ENCODE assay signal across 17 mouse cellular contexts in genomic region chr10:118811945-118812344, GRCm38 (mm10). TPM values are rescaled to one million over a fixed set of nuclear protein-coding genes. Genes with fewer than 3 reads are reported as not detected.
DNase-seq lines count a peak whose midpoint lies in the region; ATAC-seq and TF ChIP-seq lines count a peak whose summit lies in the region.
"Had no signal": no experiment of that assay in that cellular context is flagged by ENCODE, and none has a peak within 500 bp of the region (broad histone marks: within the 10 kb centered on the region; RNA-seq: fewer than 3 reads in every experiment).

No protein-coding gene starts in this region.

- no peak overlapping the region for H3K4me3 ChIP-seq in heart, adult 2 months
- no peak overlapping the region for H3K4me3 ChIP-seq in liver, postnatal 0 days (ENCODE audit: low read depth, low read length)
- no peak overlapping the region for H3K4me3 ChIP-seq in liver, embryonic 12.5 days
- H3K4me3 ChIP-seq in bone marrow macrophage, adult 2 months (ENCODE audit: insufficient read depth, low read length), result peak overlapping the region; percentile 16
- H3K4me3 ChIP-seq: heart, embryonic 10.5 days; limb, embryonic 15.5 days had no signal

- H3K4me1 ChIP-seq in heart, adult 2 months (ENCODE audit: control insufficient read depth, insufficient read depth, low read length), result peaks cover 5% of the 10 kb centered on the region
- peaks cover 10% of the 10 kb centered on the region; the same call in 1 of the 2 replicates for H3K4me1 ChIP-seq in liver, postnatal 0 days (ENCODE audit: insufficient read depth)
- H3K4me1 ChIP-seq in liver, embryonic 12.5 days, result peaks cover 17% of the 10 kb centered on the region; the same call in 1 of the 2 replicates
- H3K4me1 ChIP-seq in bone marrow macrophage, adult 2 months (ENCODE audit: control insufficient read depth, insufficient read depth, low read length), result peaks cover 21% of the 10 kb centered on the region

- ATAC-seq in liver, postnatal 0 days, result no peak
- no peak for ATAC-seq in liver, embryonic 12.5 days
- ATAC-seq in megakaryocyte, adult 5-6 weeks (ENCODE audit: poor library complexity, severe bottlenecking), result peak; percentile 50
- ATAC-seq: activated CD4-positive, CD25-positive, alpha-beta regulatory T cell, adult 4 months; hindbrain, embryonic 16.5 days; midbrain, embryonic 16.5 days had no signal

- H3K27ac ChIP-seq in heart, adult 2 months, result peak overlapping the region; percentile 9; the same call in 1 of the 2 replicates
- peak overlapping the region; percentile 3; the same call in 1 of the 2 replicates for H3K27ac ChIP-seq in liver, postnatal 0 days (ENCODE audit: low read depth)
- no peak overlapping the region for H3K27ac ChIP-seq in liver, embryonic 12.5 days
- peak overlapping the region; percentile 65 for H3K27ac ChIP-seq in bone marrow macrophage, adult 2 months (ENCODE audit: insufficient read depth, low read depth, low read length)
- H3K27ac ChIP-seq: limb, embryonic 15.5 days had no signal

- no peaks in the 10 kb centered on the region for H3K9me3 ChIP-seq in liver, postnatal 0 days (ENCODE audit: low read length)
- H3K9me3 ChIP-seq in liver, embryonic 12.5 days (replicated peaks), result no peaks in the 10 kb centered on the region
- H3K9me3 ChIP-seq: heart, embryonic 10.5 days; limb, embryonic 15.5 days had no signal

- no peaks in the 10 kb centered on the region for H3K79me2 ChIP-seq in heart, adult 2 months (replicated peaks; ENCODE audit: control insufficient read depth, insufficient read depth, low read length)

- no peak overlapping the region for H3K9ac ChIP-seq in heart, adult 2 months (ENCODE audit: low read depth, low read length)
- no peak overlapping the region for H3K9ac ChIP-seq in liver, postnatal 0 days (replicated peaks)
- H3K9ac ChIP-seq in liver, embryonic 12.5 days, result no peak overlapping the region
- H3K9ac ChIP-seq: limb, embryonic 15.5 days had no signal

- DNase-seq in heart, adult 2 months, result no peak
- DNase-seq in heart, adult 9 months (ENCODE audit: low spot score in 2 of 2), result no peak
- no peak for DNase-seq in liver, postnatal 0 days
- DNase-seq in thymus, postnatal 25 days, result no peak
- DNase-seq: adrenal gland, postnatal 10 days; cerebellum, adult 18-20 months; cerebellum, postnatal 25 days; thymus, postnatal 14 days had no signal

- no peak overlapping the region for H3K4me2 ChIP-seq in liver, postnatal 0 days (ENCODE audit: low read depth, low read length)
- no peak overlapping the region for H3K4me2 ChIP-seq in liver, embryonic 12.5 days
- H3K4me2 ChIP-seq: limb, embryonic 15.5 days had no signal

- no peaks in the 10 kb centered on the region for H3K36me3 ChIP-seq in heart, adult 2 months (ENCODE audit: control insufficient read depth, insufficient read depth, low read length)
- H3K36me3 ChIP-seq in liver, postnatal 0 days (replicated peaks; ENCODE audit: insufficient read depth, low read length), result no peaks in the 10 kb centered on the region
- H3K36me3 ChIP-seq in liver, embryonic 12.5 days, result no peaks in the 10 kb centered on the region
- H3K36me3 ChIP-seq: G1E; heart, embryonic 10.5 days; limb, embryonic 15.5 days had no signal

- intact Hi-C loops in heart, adult 2 months (cut with DNase I), result no loop called here

- 47% methylated on average over 6 of the region's 6 CpGs for WGBS in heart, adult 2 months
- WGBS in liver, postnatal 0 days (ENCODE audit: insufficient replicate concordance), result 40% methylated on average over 6 of the region's 6 CpGs
- 27% methylated on average over 6 of the region's 6 CpGs for WGBS in liver, embryonic 12.5 days (ENCODE audit: insufficient replicate concordance)

- no peak for TF ChIP-seq EP300 in heart, adult 2 months (IDR thresholded peaks at IDR 0.05; ENCODE audit: insufficient read depth, low read depth, low read length)
- no peak for TF ChIP-seq EP300 in liver, postnatal 0 days (IDR thresholded peaks at IDR 0.05; ENCODE audit: low read depth)

- TF ChIP-seq POLR2A in heart, adult 2 months (IDR thresholded peaks at IDR 0.05; ENCODE audit: insufficient read depth, low read depth, low read length), result no peak
- TF ChIP-seq POLR2A in bone marrow macrophage, adult 2 months (IDR thresholded peaks at IDR 0.05; ENCODE audit: borderline replicate concordance, low read depth, low read length), result no peak

- no peaks in the 10 kb centered on the region for H3K27me3 ChIP-seq in heart, adult 2 months (ENCODE audit: control insufficient read depth, insufficient read depth, low read length)
- no peaks in the 10 kb centered on the region for H3K27me3 ChIP-seq in liver, postnatal 0 days (ENCODE audit: insufficient read depth, low read length)
- H3K27me3 ChIP-seq in liver, embryonic 12.5 days (replicated peaks), result no peaks in the 10 kb centered on the region
- H3K27me3 ChIP-seq: limb, embryonic 15.5 days had no signal

- TF ChIP-seq CTCF in heart, adult 2 months (IDR thresholded peaks at IDR 0.05), result no peak
- TF ChIP-seq CTCF in liver, postnatal 0 days (IDR thresholded peaks at IDR 0.05; ENCODE audit: low read depth), result no peak
- TF ChIP-seq CTCF in bone marrow macrophage, adult 2 months (IDR thresholded peaks at IDR 0.05; ENCODE audit: low read depth, low read length), result no peak

RNA-seq across cellular contexts. Expression of gene Dyrk2, which starts 58.1 kb away (rescaled TPM):
- total RNA-seq in heart, adult 2 months (2021), result 10 to 100 TPM; 32.4 to 42.1 TPM
- 12.1 and 23.2 TPM in 2 replicates for polyA plus RNA-seq in heart, adult 2 months (2012; rRNA removed)
- 5.7 and 7.3 TPM in 2 replicates for polyA plus RNA-seq in liver, postnatal 0 days (2015; fragmentation: Nextera tagmentation; extraction: Ambion mirVana)
- polyA plus RNA-seq in liver, embryonic 12.5 days (2016; fragmentation: Nextera tagmentation; extraction: Ambion mirVana), result 2.9 and 3.5 TPM in 2 replicates
- 26.7 and 37.5 TPM in 2 replicates for polyA plus RNA-seq in bone marrow macrophage, adult 2 months (2012; ENCODE audit: insufficient read depth, insufficient read length, missing spikeins)
- 15.5 and 17.1 TPM in 2 replicates for total RNA-seq in megakaryocyte, adult 5-6 weeks (2015)
- 11.5 and 27.5 TPM in 2 replicates for total RNA-seq in megakaryocyte, adult 5-6 weeks (2017)
